Mouse (Mus musculus) megakaryocyte, embryonic 14.5 days (primary cell): ENCODE measurements around the gene Mbd6. TPM values are rescaled to one million over a fixed set of nuclear protein-coding genes. Genes with fewer than 3 reads are reported as not detected.
A peak's percentile ranks its signal among the peaks of the same experiment; 100 is the strongest.

ENCODE experiments used
- H3K27me3 ChIP-seq: replicated peaks from 2 replicates; pipeline ENCODE3; 2012; ENCODE audit warnings: inconsistent platforms
- H3K36me3 ChIP-seq: replicated peaks from 2 replicates; pipeline ENCODE3; 2012; ENCODE audit warnings: low read length, inconsistent platforms, mixed read lengths
- H3K4me1 ChIP-seq: 2 replicates; pipeline ENCODE4 v1.6.1; 2012; ENCODE audit warnings: inconsistent platforms
- H3K4me3 ChIP-seq: replicated peaks from 2 replicates; pipeline ENCODE3; 2012; ENCODE audit warnings: moderate library complexity, mild to moderate bottlenecking, inconsistent platforms
- H3K9me3 ChIP-seq: 2 replicates; pipeline ENCODE4 v1.6.1; 2012; ENCODE audit warnings: inconsistent platforms
- FLI1 ChIP-seq: IDR thresholded peaks from 2 replicates; pipeline ENCODE4 v1.6.1; 2012; ENCODE audit warnings: low read length, inconsistent platforms, mixed read lengths
- GATA1 ChIP-seq: IDR thresholded peaks from 3 replicates; pipeline ENCODE4 v1.6.1; 2012; ENCODE audit warnings: mixed read lengths, low read length, inconsistent platforms, borderline replicate concordance
- polyA plus RNA-seq: library from polyadenylated mRNA; stranded (reverse); fragments of >175 nt; gene quantifications from 2 replicates; pipeline ENCODE4 v1.2.3, GENCODE M21; 2012; ENCODE audit warnings: low replicate concordance; ENCODE audit not compliant: insufficient read depth

Mbd6 gene
- polyA plus RNA-seq, 1 experiment: 245 TPM

GRCm38 (mm10) chr10:127287936-127288293 lies 903 bp downstream of the Mbd6 start:
- no peaks in the 10 kb centered on the region for H3K9me3 ChIP-seq
- TF ChIP-seq GATA1 (no peak), FLI1 (no peak)
- H3K36me3 ChIP-seq: peaks cover 67% of the 10 kb centered on the region
- H3K27me3 ChIP-seq: no peaks in the 10 kb centered on the region
- peak overlapping the region; percentile 97 for H3K4me3 ChIP-seq
- peaks cover 62% of the 10 kb centered on the region for H3K4me1 ChIP-seq

GRCm38 (mm10) chr10:127287271-127287935 lies 1.4 kb downstream of the Mbd6 start:
- Histone ChIP-seq H3K27me3 (no peaks in the 10 kb centered on the region), H3K9me3 (no peaks in the 10 kb centered on the region), H3K36me3 (peaks cover 67% of the 10 kb centered on the region), H3K4me1 (peaks cover 61% of the 10 kb centered on the region), H3K4me3 (peak overlapping the region; percentile 97)
- TF ChIP-seq FLI1 (no peak), GATA1 (no peak)

- H3K4me3 ChIP-seq: peak overlapping the region; percentile 97
- TF ChIP-seq GATA1: no peak
- no peak for TF ChIP-seq FLI1
- no peaks in the 10 kb centered on the region for H3K27me3 ChIP-seq
- H3K4me1 ChIP-seq: peaks cover 55% of the 10 kb centered on the region
- peaks cover 67% of the 10 kb centered on the region for H3K36me3 ChIP-seq
- no peaks in the 10 kb centered on the region for H3K9me3 ChIP-seq
These were observed 2.1 kb downstream of the Mbd6 start for GRCm38 (mm10) chr10:127286730-127287129.

- H3K36me3 ChIP-seq: peaks cover 68% of the 10 kb centered on the region
- H3K4me1 ChIP-seq: peaks cover 58% of the 10 kb centered on the region
- H3K4me3 ChIP-seq: peak overlapping the region; percentile 97
- TF ChIP-seq GATA1 (no peak), FLI1 (no peak)
- H3K9me3 ChIP-seq: no peaks in the 10 kb centered on the region
- H3K27me3 ChIP-seq: no peaks in the 10 kb centered on the region
These were observed 2.6 kb downstream of the Mbd6 start for GRCm38 (mm10) chr10:127286194-127286593.

- Histone ChIP-seq H3K36me3 (peaks cover 74% of the 10 kb centered on the region), H3K27me3 (no peaks in the 10 kb centered on the region), H3K4me1 (peaks cover 58% of the 10 kb centered on the region), H3K4me3 (peak overlapping the region; percentile 97), H3K9me3 (no peaks in the 10 kb centered on the region)
- TF ChIP-seq GATA1: no peak
- no peak for TF ChIP-seq FLI1
These were observed 3.2 kb downstream of the Mbd6 start for GRCm38 (mm10) chr10:127285644-127286043.

GRCm38 (mm10) chr10:127284724-127285500 lies 3.9 kb downstream of the Mbd6 start:
- Histone ChIP-seq H3K4me3 (peak overlapping the region; percentile 97), H3K9me3 (no peaks in the 10 kb centered on the region), H3K36me3 (peaks cover 81% of the 10 kb centered on the region), H3K27me3 (no peaks in the 10 kb centered on the region), H3K4me1 (peaks cover 56% of the 10 kb centered on the region)
- TF ChIP-seq GATA1: no peak
- no peak for TF ChIP-seq FLI1

GRCm38 (mm10) chr10:127284105-127284622 lies 4.7 kb downstream of the Mbd6 start:
- H3K9me3 ChIP-seq: no peaks in the 10 kb centered on the region
- peaks cover 48% of the 10 kb centered on the region for H3K4me1 ChIP-seq
- peaks cover 88% of the 10 kb centered on the region for H3K36me3 ChIP-seq
- peak overlapping the region; percentile 17 for H3K4me3 ChIP-seq
- no peaks in the 10 kb centered on the region for H3K27me3 ChIP-seq
- no peak for TF ChIP-seq GATA1
- TF ChIP-seq FLI1: no peak

GRCm38 (mm10) chr10:127282620-127283215 lies 6.1 kb downstream of the Mbd6 start:
- no peaks in the 10 kb centered on the region for H3K9me3 ChIP-seq
- H3K27me3 ChIP-seq: no peaks in the 10 kb centered on the region
- TF ChIP-seq FLI1 (no peak), GATA1 (no peak)
- H3K4me3 ChIP-seq: no peak overlapping the region
- H3K36me3 ChIP-seq: peaks cover 100% of the 10 kb centered on the region
- peaks cover 50% of the 10 kb centered on the region for H3K4me1 ChIP-seq

- Histone ChIP-seq H3K27me3 (no peaks in the 10 kb centered on the region), H3K9me3 (no peaks in the 10 kb centered on the region), H3K36me3 (peaks cover 100% of the 10 kb centered on the region), H3K4me1 (peaks cover 36% of the 10 kb centered on the region), H3K4me3 (no peak overlapping the region)
- TF ChIP-seq GATA1 (no peak), FLI1 (no peak)
These were observed 7.5 kb downstream of the Mbd6 start for GRCm38 (mm10) chr10:127281316-127281715.
